Mouse (Mus musculus): ENCODE results near the gene Gfra4.
A peak's percentile ranks its signal among the peaks of the same experiment; 100 is the strongest.

Gfra4 gene

GRCm38 (mm10) chr2:131067481-131067880 lies 24.6 kb upstream of the Gfra4 start:
- peaks cover 61% of the 10 kb centered on the region for H3K27me3 ChIP-seq (ENCODE audit: insufficient read depth, low read length)
- peaks cover 11% of the 10 kb centered on the region for H3K4me1 ChIP-seq (replicated peaks; ENCODE audit: low read depth, low read length)
- TF ChIP-seq CTCF (conservative IDR thresholded peaks at IDR 0.05; ENCODE audit: low read length): no peak
- no peak for TF ChIP-seq POU5F1 (IDR thresholded peaks at IDR 0.05; ENCODE audit: borderline replicate concordance, low read length)
- no peak overlapping the region for H3K4me3 ChIP-seq (replicated peaks; ENCODE audit: low read length)
- H3K36me3 ChIP-seq (ENCODE audit: insufficient read depth, low read length): no peaks in the 10 kb centered on the region
- H3K9me3 ChIP-seq (ENCODE audit: low read length): no peaks in the 10 kb centered on the region

- H3K4me1 ChIP-seq (replicated peaks; ENCODE audit: low read depth, low read length): peaks cover 14% of the 10 kb centered on the region
Observed at GRCm38 (mm10) chr2:131066342-131066741, 23.5 kb upstream of the Gfra4 start.

GRCm38 (mm10) chr2:131063404-131063864 lies 20.5 kb upstream of the Gfra4 start, which contains the start of gene Adam33:
Gene Adam33, minus strand, starts transcription at chr2:131063814.
- peak within 1 kb of the TSS; percentile 63 for H3K4me3 ChIP-seq (replicated peaks; ENCODE audit: low read length)
- TF ChIP-seq NANOG (IDR thresholded peaks at IDR 0.05; ENCODE audit: borderline replicate concordance, low read length): no peak
- no peak for TF ChIP-seq CTCF (conservative IDR thresholded peaks at IDR 0.05; ENCODE audit: low read length)
- TF ChIP-seq POU5F1 (IDR thresholded peaks at IDR 0.05; ENCODE audit: borderline replicate concordance, low read length): no peak
- H3K36me3 ChIP-seq (ENCODE audit: insufficient read depth, low read length): no peaks in the 10 kb centered on the region
- peaks cover 71% of the 10 kb centered on the region for H3K27me3 ChIP-seq (ENCODE audit: insufficient read depth, low read length)
- H3K4me1 ChIP-seq (replicated peaks; ENCODE audit: low read depth, low read length): peaks cover 21% of the 10 kb centered on the region
- peaks cover 3% of the 10 kb centered on the region; the same call in 1 of the 2 replicates for H3K9me3 ChIP-seq (ENCODE audit: low read length)

More at GRCm38 (mm10) chr2:131066342-131066741, 23.5 kb upstream of the Gfra4 start:
- H3K9me3 ChIP-seq (ENCODE audit: low read length): no peaks in the 10 kb centered on the region
- no peak overlapping the region for H3K4me3 ChIP-seq (replicated peaks; ENCODE audit: low read length)
- peaks cover 66% of the 10 kb centered on the region for H3K27me3 ChIP-seq (ENCODE audit: insufficient read depth, low read length)
- no peak for TF ChIP-seq NANOG (IDR thresholded peaks at IDR 0.05; ENCODE audit: borderline replicate concordance, low read length)
- no peak for TF ChIP-seq CTCF (conservative IDR thresholded peaks at IDR 0.05; ENCODE audit: low read length)
- no peak for TF ChIP-seq POU5F1 (IDR thresholded peaks at IDR 0.05; ENCODE audit: borderline replicate concordance, low read length)
- no peaks in the 10 kb centered on the region for H3K36me3 ChIP-seq (ENCODE audit: insufficient read depth, low read length)

- H3K9me3 ChIP-seq (ENCODE audit: low read length): peaks cover 11% of the 10 kb centered on the region
- H3K27me3 ChIP-seq (ENCODE audit: insufficient read depth, low read length): peaks cover 80% of the 10 kb centered on the region
- peaks cover 23% of the 10 kb centered on the region for H3K4me1 ChIP-seq (replicated peaks; ENCODE audit: low read depth, low read length)
- H3K4me3 ChIP-seq (replicated peaks; ENCODE audit: low read length): no peak overlapping the region
- no peaks in the 10 kb centered on the region for H3K36me3 ChIP-seq (ENCODE audit: insufficient read depth, low read length)
- no peak for TF ChIP-seq CTCF (conservative IDR thresholded peaks at IDR 0.05; ENCODE audit: low read length)
- no peak for TF ChIP-seq POU5F1 (IDR thresholded peaks at IDR 0.05; ENCODE audit: borderline replicate concordance, low read length)
- TF ChIP-seq NANOG (IDR thresholded peaks at IDR 0.05; ENCODE audit: borderline replicate concordance, low read length): no peak
Observed at GRCm38 (mm10) chr2:131061607-131062006, 18.7 kb upstream of the Gfra4 start.

GRCm38 (mm10) chr2:131060784-131061183 lies 17.9 kb upstream of the Gfra4 start:
- peaks cover 30% of the 10 kb centered on the region for H3K4me1 ChIP-seq (replicated peaks; ENCODE audit: low read depth, low read length)
- H3K4me3 ChIP-seq (replicated peaks; ENCODE audit: low read length): no peak overlapping the region
- H3K27me3 ChIP-seq (ENCODE audit: insufficient read depth, low read length): peaks cover 77% of the 10 kb centered on the region
- TF ChIP-seq CTCF (conservative IDR thresholded peaks at IDR 0.05; ENCODE audit: low read length): no peak
- TF ChIP-seq POU5F1 (IDR thresholded peaks at IDR 0.05; ENCODE audit: borderline replicate concordance, low read length): no peak
- no peak for TF ChIP-seq NANOG (IDR thresholded peaks at IDR 0.05; ENCODE audit: borderline replicate concordance, low read length)
- H3K36me3 ChIP-seq (ENCODE audit: insufficient read depth, low read length): no peaks in the 10 kb centered on the region
- H3K9me3 ChIP-seq (ENCODE audit: low read length): peaks cover 14% of the 10 kb centered on the region

GRCm38 (mm10) chr2:131059781-131060540 lies 17.1 kb upstream of the Gfra4 start:
- H3K4me1 ChIP-seq (replicated peaks; ENCODE audit: low read depth, low read length): peaks cover 39% of the 10 kb centered on the region
- TF ChIP-seq POU5F1 (IDR thresholded peaks at IDR 0.05; ENCODE audit: borderline replicate concordance, low read length) (no peak), CTCF (conservative IDR thresholded peaks at IDR 0.05; ENCODE audit: low read length) (no peak), NANOG (IDR thresholded peaks at IDR 0.05; ENCODE audit: borderline replicate concordance, low read length) (no peak)
- H3K4me3 ChIP-seq (replicated peaks; ENCODE audit: low read length): no peak overlapping the region
- H3K27me3 ChIP-seq (ENCODE audit: insufficient read depth, low read length): peaks cover 79% of the 10 kb centered on the region
- H3K9me3 ChIP-seq (ENCODE audit: low read length): peaks cover 14% of the 10 kb centered on the region
- H3K36me3 ChIP-seq (ENCODE audit: insufficient read depth, low read length): no peaks in the 10 kb centered on the region

GRCm38 (mm10) chr2:131059377-131059776 lies 16.5 kb upstream of the Gfra4 start:
- TF ChIP-seq POU5F1 (IDR thresholded peaks at IDR 0.05; ENCODE audit: borderline replicate concordance, low read length) (no peak), NANOG (IDR thresholded peaks at IDR 0.05; ENCODE audit: borderline replicate concordance, low read length) (no peak), CTCF (conservative IDR thresholded peaks at IDR 0.05; ENCODE audit: low read length) (no peak)
- Histone ChIP-seq H3K27me3 (ENCODE audit: insufficient read depth, low read length) (peaks cover 79% of the 10 kb centered on the region), H3K4me1 (replicated peaks; ENCODE audit: low read depth, low read length) (peaks cover 44% of the 10 kb centered on the region), H3K4me3 (replicated peaks; ENCODE audit: low read length) (no peak overlapping the region), H3K36me3 (ENCODE audit: insufficient read depth, low read length) (no peaks in the 10 kb centered on the region), H3K9me3 (ENCODE audit: low read length) (peaks cover 14% of the 10 kb centered on the region)

GRCm38 (mm10) chr2:131058672-131059071 lies 15.8 kb upstream of the Gfra4 start:
- Histone ChIP-seq H3K4me1 (replicated peaks; ENCODE audit: low read depth, low read length) (peaks cover 49% of the 10 kb centered on the region), H3K36me3 (ENCODE audit: insufficient read depth, low read length) (no peaks in the 10 kb centered on the region), H3K9me3 (ENCODE audit: low read length) (peaks cover 14% of the 10 kb centered on the region), H3K4me3 (replicated peaks; ENCODE audit: low read length) (no peak overlapping the region), H3K27me3 (ENCODE audit: insufficient read depth, low read length) (peaks cover 81% of the 10 kb centered on the region)
- no peak for TF ChIP-seq CTCF (conservative IDR thresholded peaks at IDR 0.05; ENCODE audit: low read length)
- no peak for TF ChIP-seq NANOG (IDR thresholded peaks at IDR 0.05; ENCODE audit: borderline replicate concordance, low read length)
- no peak for TF ChIP-seq POU5F1 (IDR thresholded peaks at IDR 0.05; ENCODE audit: borderline replicate concordance, low read length)

Measured in E14TG2a.4 (cell line).